Mouse (Mus musculus): ENCODE results near the gene Neu1. TPM values are rescaled to one million over a fixed set of nuclear protein-coding genes. Genes with fewer than 3 reads are reported as not detected.

Neu1 gene
- polyA plus RNA-seq, 1 experiment from 2014 or later, result 19.0 TPM

GRCm38 (mm10) chr17:34950514-34951455, 19.7 kb downstream of the Neu1 start:
- 28% methylated on average over 10 of the region's 10 CpGs for WGBS
- H3K4me3 ChIP-seq (ENCODE audit: low read length), result peak overlapping the region; percentile 98

GRCm38 (mm10) chr17:34951636-34952377, 20.8 kb downstream of the Neu1 start:
- Histone ChIP-seq H3K4me1 (replicated peaks; ENCODE audit: control insufficient read depth, insufficient read depth, low read length) (peaks cover 14% of the 10 kb centered on the region), H3K9me3 (ENCODE audit: control insufficient read depth, low read length) (no peaks in the 10 kb centered on the region), H3K27me3 (ENCODE audit: control insufficient read depth, insufficient read depth, low read depth, low read length) (no peaks in the 10 kb centered on the region), H3K4me2 (ENCODE audit: low read depth, low read length) (peak overlapping the region; percentile 60), H3K9ac (ENCODE audit: low read length) (peak overlapping the region; percentile 99), H3K36me3 (ENCODE audit: control insufficient read depth, insufficient read depth, low read length) (peaks cover 14% of the 10 kb centered on the region; the same call in 1 of the 2 replicates), H3K27ac (ENCODE audit: low read length) (peak overlapping the region; percentile 93), H3K4me3 (ENCODE audit: low read length) (peak overlapping the region; percentile 98)
- under 1% methylated on average over 29 of the region's 29 CpGs for WGBS
- ATAC-seq (ENCODE audit: low read depth), result peak; percentile 6

More at GRCm38 (mm10) chr17:34950514-34951455, 19.7 kb downstream of the Neu1 start:
- H3K9me3 ChIP-seq (ENCODE audit: control insufficient read depth, low read length), result no peaks in the 10 kb centered on the region
- H3K9ac ChIP-seq (ENCODE audit: low read length), result peak overlapping the region; percentile 99
- peak overlapping the region; percentile 93 for H3K27ac ChIP-seq (ENCODE audit: low read length)
- no peaks in the 10 kb centered on the region for H3K27me3 ChIP-seq (ENCODE audit: control insufficient read depth, insufficient read depth, low read depth, low read length)
- peaks cover 14% of the 10 kb centered on the region for H3K4me1 ChIP-seq (replicated peaks; ENCODE audit: control insufficient read depth, insufficient read depth, low read length)
- ATAC-seq (ENCODE audit: low read depth), result no peak
- peak overlapping the region; percentile 60 for H3K4me2 ChIP-seq (ENCODE audit: low read depth, low read length)
- H3K36me3 ChIP-seq (ENCODE audit: control insufficient read depth, insufficient read depth, low read length), result peaks cover 14% of the 10 kb centered on the region; the same call in 1 of the 2 replicates

GRCm38 (mm10) chr17:34952378-34953040, 21.5 kb downstream of the Neu1 start:
- no peaks in the 10 kb centered on the region for H3K27me3 ChIP-seq (ENCODE audit: control insufficient read depth, insufficient read depth, low read depth, low read length)
- H3K36me3 ChIP-seq (ENCODE audit: control insufficient read depth, insufficient read depth, low read length), result peaks cover 14% of the 10 kb centered on the region; the same call in 1 of the 2 replicates
- H3K27ac ChIP-seq (ENCODE audit: low read length), result peak overlapping the region; percentile 93
- H3K4me3 ChIP-seq (ENCODE audit: low read length), result peak overlapping the region; percentile 98
- H3K9me3 ChIP-seq (ENCODE audit: control insufficient read depth, low read length), result no peaks in the 10 kb centered on the region
- H3K9ac ChIP-seq (ENCODE audit: low read length), result peak overlapping the region; percentile 99
- H3K4me1 ChIP-seq (replicated peaks; ENCODE audit: control insufficient read depth, insufficient read depth, low read length), result peaks cover 14% of the 10 kb centered on the region
- WGBS, result under 1% methylated on average over 23 of the region's 23 CpGs
- H3K4me2 ChIP-seq (ENCODE audit: low read depth, low read length), result peak overlapping the region; percentile 60
- peak; percentile 83 for ATAC-seq (ENCODE audit: low read depth)

- H3K36me3 ChIP-seq (ENCODE audit: control insufficient read depth, insufficient read depth, low read length), result peaks cover 14% of the 10 kb centered on the region; the same call in 1 of the 2 replicates
- no peak overlapping the region for H3K9ac ChIP-seq (ENCODE audit: low read length)
- no peak overlapping the region for H3K27ac ChIP-seq (ENCODE audit: low read length)
- H3K4me1 ChIP-seq (replicated peaks; ENCODE audit: control insufficient read depth, insufficient read depth, low read length), result peaks cover 14% of the 10 kb centered on the region
- WGBS, result 81% methylated on average over 3 of the region's 3 CpGs
- no peaks in the 10 kb centered on the region for H3K27me3 ChIP-seq (ENCODE audit: control insufficient read depth, insufficient read depth, low read depth, low read length)
- no peak overlapping the region for H3K4me2 ChIP-seq (ENCODE audit: low read depth, low read length)
- H3K4me3 ChIP-seq (ENCODE audit: low read length), result no peak overlapping the region
- no peaks in the 10 kb centered on the region for H3K9me3 ChIP-seq (ENCODE audit: control insufficient read depth, low read length)
- no peak for ATAC-seq (ENCODE audit: low read depth)
Measured at GRCm38 (mm10) chr17:34953258-34953657, 22.2 kb downstream of the Neu1 start.

- Histone ChIP-seq H3K9ac (ENCODE audit: low read length) (no peak overlapping the region), H3K4me3 (ENCODE audit: low read length) (no peak overlapping the region), H3K27me3 (ENCODE audit: control insufficient read depth, insufficient read depth, low read depth, low read length) (no peaks in the 10 kb centered on the region), H3K36me3 (ENCODE audit: control insufficient read depth, insufficient read depth, low read length) (peaks cover 14% of the 10 kb centered on the region; the same call in 1 of the 2 replicates), H3K9me3 (ENCODE audit: control insufficient read depth, low read length) (no peaks in the 10 kb centered on the region), H3K4me2 (ENCODE audit: low read depth, low read length) (no peak overlapping the region), H3K4me1 (replicated peaks; ENCODE audit: control insufficient read depth, insufficient read depth, low read length) (peaks cover 14% of the 10 kb centered on the region), H3K27ac (ENCODE audit: low read length) (no peak overlapping the region)
- no peak for ATAC-seq (ENCODE audit: low read depth)
- WGBS, result 92% methylated on average over 4 of the region's 4 CpGs
Measured at GRCm38 (mm10) chr17:34953904-34954303, 22.9 kb downstream of the Neu1 start.

- no peak for ATAC-seq (ENCODE audit: low read depth)
- Histone ChIP-seq H3K4me1 (replicated peaks; ENCODE audit: control insufficient read depth, insufficient read depth, low read length) (peaks cover 14% of the 10 kb centered on the region), H3K36me3 (ENCODE audit: control insufficient read depth, insufficient read depth, low read length) (peaks cover 9% of the 10 kb centered on the region; the same call in 1 of the 2 replicates), H3K4me2 (ENCODE audit: low read depth, low read length) (no peak overlapping the region), H3K4me3 (ENCODE audit: low read length) (no peak overlapping the region), H3K27ac (ENCODE audit: low read length) (no peak overlapping the region), H3K9me3 (ENCODE audit: control insufficient read depth, low read length) (no peaks in the 10 kb centered on the region), H3K27me3 (ENCODE audit: control insufficient read depth, insufficient read depth, low read depth, low read length) (no peaks in the 10 kb centered on the region), H3K9ac (ENCODE audit: low read length) (no peak overlapping the region)
- 85% methylated on average over 4 of the region's 4 CpGs for WGBS
Measured at GRCm38 (mm10) chr17:34954831-34955230, 23.8 kb downstream of the Neu1 start.

GRCm38 (mm10) chr17:34955884-34956283, 24.8 kb downstream of the Neu1 start:
- H3K27me3 ChIP-seq (ENCODE audit: control insufficient read depth, insufficient read depth, low read depth, low read length), result no peaks in the 10 kb centered on the region
- H3K4me1 ChIP-seq (replicated peaks; ENCODE audit: control insufficient read depth, insufficient read depth, low read length), result peaks cover 11% of the 10 kb centered on the region
- no peaks in the 10 kb centered on the region for H3K9me3 ChIP-seq (ENCODE audit: control insufficient read depth, low read length)
- H3K36me3 ChIP-seq (ENCODE audit: control insufficient read depth, insufficient read depth, low read length), result no peaks in the 10 kb centered on the region
- no peak overlapping the region for H3K4me3 ChIP-seq (ENCODE audit: low read length)
- ATAC-seq (ENCODE audit: low read depth), result no peak
- H3K9ac ChIP-seq (ENCODE audit: low read length), result no peak overlapping the region
- H3K27ac ChIP-seq (ENCODE audit: low read length), result no peak overlapping the region
- WGBS, result 61% methylated on average over 3 of the region's 3 CpGs
- H3K4me2 ChIP-seq (ENCODE audit: low read depth, low read length), result no peak overlapping the region

GRCm38 (mm10) chr17:34956340-34956739, 25.3 kb downstream of the Neu1 start:
- no peak overlapping the region for H3K9ac ChIP-seq (ENCODE audit: low read length)
- no peak overlapping the region for H3K4me3 ChIP-seq (ENCODE audit: low read length)
- H3K27ac ChIP-seq (ENCODE audit: low read length), result no peak overlapping the region
- H3K27me3 ChIP-seq (ENCODE audit: control insufficient read depth, insufficient read depth, low read depth, low read length), result no peaks in the 10 kb centered on the region
- H3K4me2 ChIP-seq (ENCODE audit: low read depth, low read length), result no peak overlapping the region
- 23% methylated on average over 1 of the region's 1 CpGs for WGBS
- peaks cover 8% of the 10 kb centered on the region for H3K4me1 ChIP-seq (replicated peaks; ENCODE audit: control insufficient read depth, insufficient read depth, low read length)
- no peaks in the 10 kb centered on the region for H3K36me3 ChIP-seq (ENCODE audit: control insufficient read depth, insufficient read depth, low read length)
- ATAC-seq (ENCODE audit: low read depth), result no peak
- no peaks in the 10 kb centered on the region for H3K9me3 ChIP-seq (ENCODE audit: control insufficient read depth, low read length)
